Mouse (Mus musculus): ENCODE measurements at regions not wholly inside any gene's neighbourhood (a gene's known extent, or its start where the extent isn't known, plus 50 kb on each side); places are given as distances from the start of the nearest gene placed in this dataset.
A peak's percentile ranks its signal among the peaks of the same experiment; 100 is the strongest.
"Not testable (repeated sequence)": the region's sequence is repeated elsewhere in the genome, so short reads cannot be mapped to it uniquely, and the experiment has no call there.

DNA sequence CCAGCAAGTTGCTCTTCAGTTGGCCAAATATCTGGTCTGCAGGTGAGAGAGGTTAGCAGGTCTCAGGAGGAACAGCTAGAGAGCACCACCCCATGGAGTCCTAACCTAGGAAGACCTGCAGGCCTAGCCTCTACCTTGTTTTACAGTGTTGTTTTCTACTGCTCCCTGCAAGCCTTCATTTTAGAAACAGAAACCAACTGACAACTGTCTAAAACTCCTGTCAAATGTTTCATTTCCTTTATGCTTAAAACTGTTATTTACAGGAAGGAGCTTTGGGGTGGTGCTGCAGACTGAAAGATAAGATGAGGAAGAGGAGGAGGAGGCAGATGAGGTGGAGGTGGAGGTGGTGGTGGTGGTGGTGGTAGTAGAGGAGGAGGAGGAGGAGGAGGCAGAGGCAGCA lies 96.6 kb upstream of the Selenop start:
- DNase-seq (ENCODE audit: low spot score in 2 of 2): no peak

- no peak for DNase-seq (ENCODE audit: low spot score in 2 of 2)
Measured at GRCm38 (mm10) chr15:3174072-3174471, 94.3 kb upstream of the Selenop start.

DNA sequence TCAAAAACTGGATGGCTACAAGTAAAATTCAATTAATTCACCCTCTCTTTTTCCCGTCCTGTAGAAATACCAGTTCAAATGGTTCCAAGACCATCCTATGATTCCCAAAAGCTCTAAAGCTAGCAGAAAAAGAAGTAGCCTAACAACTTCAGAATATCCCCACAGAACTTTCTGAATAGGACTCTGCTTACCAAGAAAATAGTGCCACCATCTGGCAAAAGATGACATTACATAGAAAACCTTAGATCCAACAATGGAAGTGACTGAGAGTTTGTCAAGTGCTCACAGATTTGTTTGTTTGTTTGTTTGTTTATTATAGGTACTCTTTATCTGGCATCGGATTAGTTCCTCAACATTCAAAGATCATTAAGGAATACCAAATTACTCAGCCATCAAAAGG lies 93.5 kb upstream of the Selenop start:
- DNase-seq (ENCODE audit: low spot score in 2 of 2): no peak

DNA sequence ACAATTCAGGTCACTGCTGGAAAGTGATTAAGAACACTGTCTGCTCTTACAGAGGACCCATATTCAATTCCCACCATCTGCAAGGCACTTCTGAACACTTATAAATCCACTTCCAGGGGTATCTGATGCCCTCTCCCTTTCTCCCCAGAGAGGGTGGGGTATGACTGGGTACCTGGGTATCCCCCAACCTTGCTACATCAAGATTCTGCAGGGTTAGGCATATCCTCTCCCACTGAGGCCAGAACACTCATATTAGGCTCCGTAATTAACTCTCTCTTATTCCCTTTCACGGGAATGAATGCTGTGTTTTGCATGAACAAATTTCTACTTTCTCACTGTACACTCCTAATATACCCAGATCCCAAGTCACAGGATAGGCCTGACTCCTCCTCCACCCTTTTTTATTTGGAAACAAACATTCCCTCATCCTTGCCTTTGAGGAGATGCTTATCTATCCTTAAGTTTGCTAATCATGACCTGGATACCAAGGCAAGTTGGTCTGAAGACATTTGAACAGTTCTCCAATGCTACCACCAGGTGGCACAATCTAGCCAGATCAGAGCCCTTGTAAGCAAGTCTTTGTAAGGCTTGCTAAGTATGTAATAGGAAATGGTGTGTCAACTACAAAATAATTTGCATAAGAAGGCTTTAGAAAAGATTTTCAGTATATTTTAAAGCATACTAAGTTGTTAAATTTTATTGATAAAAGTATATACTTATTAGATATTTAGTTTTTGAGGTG lies 66.3 kb upstream of the Selenop start:
- peak; percentile 57 to 75 for DNase-seq (ENCODE audit: low spot score in 2 of 2)

DNA sequence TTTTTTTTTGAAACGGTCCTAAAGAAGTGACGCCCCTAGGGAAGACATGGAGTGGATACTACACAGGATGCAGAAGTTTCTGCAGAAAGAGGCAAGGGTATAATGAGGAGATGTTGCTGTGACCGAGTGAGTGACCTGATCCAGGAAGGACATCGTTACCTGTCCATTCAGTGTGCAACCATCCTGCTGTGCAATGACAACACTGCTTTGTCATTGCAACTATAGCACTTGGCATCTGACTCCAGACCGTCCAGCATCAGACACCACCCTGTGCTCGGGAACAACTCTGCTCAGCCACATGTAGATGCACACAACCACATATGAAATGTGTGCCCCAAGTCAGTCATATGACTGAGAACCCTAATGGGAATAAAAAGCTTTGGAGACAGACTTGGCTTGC lies 62.8 kb upstream of the Selenop start:
- no peak for DNase-seq (ENCODE audit: low spot score in 2 of 2)

GRCm38 (mm10) chr15:3206076-3206475 lies 62.3 kb upstream of the Selenop start:
- not testable (repeated sequence) for DNase-seq (ENCODE audit: low spot score in 2 of 2)

DNA sequence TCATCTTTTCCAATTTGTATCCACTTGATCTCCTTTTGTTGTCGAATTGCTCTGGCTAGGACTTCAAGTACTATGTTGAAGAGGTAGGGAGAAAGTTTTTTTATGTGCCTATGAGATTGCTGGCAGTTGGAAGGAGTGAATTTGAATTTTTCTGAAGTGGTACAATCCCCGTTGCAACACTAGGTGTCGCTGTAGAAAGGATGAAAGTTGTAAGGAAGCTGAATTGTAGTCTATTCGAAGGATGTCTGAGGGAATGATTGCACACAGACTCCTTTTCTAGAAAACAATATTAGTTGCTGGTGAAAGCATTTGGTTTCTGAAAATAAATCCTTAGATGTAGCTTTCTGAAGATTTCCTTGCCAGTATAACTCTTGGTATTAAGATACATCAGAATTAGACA lies 54.6 kb upstream of the Selenop start:
- DNase-seq (ENCODE audit: low spot score in 2 of 2): peak; percentile 60 to 73

GRCm38 (mm10) chr15:3215201-3215600 lies 53.1 kb upstream of the Selenop start:
- DNase-seq (ENCODE audit: low spot score in 2 of 2): no peak

All from right cerebral cortex, postnatal 10 days (tissue).